Mouse (Mus musculus) kidney, adult 2 months (tissue): ENCODE results near the gene Gm49378. TPM values are rescaled to one million over a fixed set of nuclear protein-coding genes. Genes with fewer than 3 reads are reported as not detected.

Experiments
- DNase-seq: peaks from one replicate; pipeline ENCODE4 v3.0.0; 2021
- H3K27ac ChIP-seq: fragments of 200-500 bp; 2 replicates; pipeline ENCODE4 v1.5.1; 2012; ENCODE audit warnings: low read depth, low read length, control low read depth, inconsistent platforms; ENCODE audit not compliant: insufficient read depth
- H3K27me3 ChIP-seq: fragments of 200-500 bp; replicated peaks from 2 replicates; pipeline ENCODE4 v1.6.1; 2012; ENCODE audit warnings: mild to moderate bottlenecking, moderate library complexity, low read length, inconsistent platforms; ENCODE audit not compliant: control insufficient read depth, insufficient read depth
- H3K36me3 ChIP-seq: fragments of 200-500 bp; 2 replicates; pipeline ENCODE4 v1.6.1; 2012; ENCODE audit warnings: mild to moderate bottlenecking, moderate library complexity, low read length, inconsistent platforms; ENCODE audit not compliant: control insufficient read depth, insufficient read depth
- H3K4me1 ChIP-seq: fragments of 200-500 bp; 2 replicates; pipeline ENCODE4 v1.6.1; 2011; ENCODE audit warnings: low read length; ENCODE audit not compliant: control insufficient read depth, insufficient read depth
- H3K4me3 ChIP-seq: fragments of 200-500 bp; 2 replicates; pipeline ENCODE4 v1.5.1; 2011; ENCODE audit warnings: mild to moderate bottlenecking, low read depth, low read length, control low read depth; ENCODE audit not compliant: insufficient read depth
- CTCF ChIP-seq: fragments of 200-500 bp; conservative IDR thresholded peaks from 2 replicates; pipeline ENCODE4 v1.5.1; 2011; ENCODE audit warnings: low read depth, mild to moderate bottlenecking, control low read depth, low read length, moderate library complexity, mixed read lengths; ENCODE audit not compliant: insufficient read depth, insufficient read length
- POLR2A ChIP-seq: fragments of 200-500 bp; IDR thresholded peaks from one replicate; pipeline ENCODE4 v1.6.1; 2011; ENCODE audit warnings: low read depth, low read length, control low read depth
- WGBS: fragments of 180-500 bp; shearing (Covaris S2); methylation state at CpG from one replicate; pipeline ENCODE4 v1.1.7; 2018; 5-methylcytosine and 5-hydroxymethylcytosine counted together
- polyA plus RNA-seq: library from polyadenylated mRNA; depleted of rRNA; stranded (reverse); fragments of >200 nt; gene quantifications from 2 replicates; pipeline ENCODE4 v1.2.3, GENCODE M21; 2012

The Gm49378 gene
- polyA plus RNA-seq, 1 experiment = 3.2 TPM

GRCm38 (mm10) chr14:55634874-55635522 lies 2.7 kb downstream of the Gm49378 start:
- TF ChIP-seq CTCF (no peak), POLR2A (no peak)
- Histone ChIP-seq H3K4me1 (no peaks in the 10 kb centered on the region), H3K27me3 (no peaks in the 10 kb centered on the region), H3K36me3 (no peaks in the 10 kb centered on the region), H3K27ac (peak overlapping the region; percentile 2; the same call in 1 of the 2 replicates), H3K4me3 (peak overlapping the region; percentile 70)
- WGBS = 3% methylated on average over 23 of the region's 23 CpGs
- DNase-seq = peak; percentile 31

- peak; percentile 59 for DNase-seq
- Histone ChIP-seq H3K27me3 (no peaks in the 10 kb centered on the region), H3K36me3 (no peaks in the 10 kb centered on the region), H3K4me3 (no peak overlapping the region), H3K4me1 (no peaks in the 10 kb centered on the region), H3K27ac (no peak overlapping the region)
- WGBS = 43% methylated on average over 5 of the region's 5 CpGs
- TF ChIP-seq POLR2A (no peak), CTCF (peak; percentile 85)
Observed at GRCm38 (mm10) chr14:55629312-55629711, 8.4 kb downstream of the Gm49378 start.

- 83% methylated on average over 27 of the region's 27 CpGs for WGBS
- no peak for DNase-seq
- no peak overlapping the region for H3K27ac ChIP-seq
- H3K4me3 ChIP-seq = no peak overlapping the region
- H3K36me3 ChIP-seq = no peaks in the 10 kb centered on the region
- no peaks in the 10 kb centered on the region for H3K4me1 ChIP-seq
- H3K27me3 ChIP-seq = no peaks in the 10 kb centered on the region
- TF ChIP-seq POLR2A (no peak), CTCF (no peak)
Observed at GRCm38 (mm10) chr14:55628077-55628827, 9.4 kb downstream of the Gm49378 start.

- Histone ChIP-seq H3K4me1 (peaks cover 1% of the 10 kb centered on the region; the same call in 1 of the 2 replicates), H3K36me3 (no peaks in the 10 kb centered on the region), H3K27me3 (no peaks in the 10 kb centered on the region), H3K27ac (0 out of 2 replicates have a peak overlapping the region, but pooled peaks have one; percentile 16), H3K4me3 (peak overlapping the region; percentile 34; the same call in 1 of the 2 replicates)
- no peak for DNase-seq
- WGBS = 39% methylated on average over 22 of the region's 22 CpGs
- TF ChIP-seq CTCF (no peak), POLR2A (no peak)
Observed at GRCm38 (mm10) chr14:55618486-55619195, 19.1 kb downstream of the Gm49378 start.

GRCm38 (mm10) chr14:55617822-55618221 lies 19.9 kb downstream of the Gm49378 start, which contains the start of gene Rec8:
Gene Rec8 (plus strand): TSS chr14:55618037.
- no peaks in the 10 kb centered on the region for H3K36me3 ChIP-seq
- WGBS = 26% methylated on average over 21 of the region's 21 CpGs
- DNase-seq = peak; percentile 69
- TF ChIP-seq CTCF (no peak; the same call in 1 of the 2 replicates), POLR2A (no peak)
- peak within 1 kb of the TSS; percentile 34; the same call in 1 of the 2 replicates for H3K4me3 ChIP-seq
- H3K27me3 ChIP-seq = no peaks in the 10 kb centered on the region
- peak within 1 kb of the TSS; percentile 19; the same call in 1 of the 2 replicates for H3K27ac ChIP-seq
- H3K4me1 ChIP-seq = peaks cover 8% of the 10 kb centered on the region; the same call in 1 of the 2 replicates

- Histone ChIP-seq H3K4me3 (no peak overlapping the region), H3K27ac (no peak overlapping the region), H3K36me3 (no peaks in the 10 kb centered on the region), H3K4me1 (peaks cover 11% of the 10 kb centered on the region; the same call in 1 of the 2 replicates), H3K27me3 (no peaks in the 10 kb centered on the region)
- DNase-seq = no peak
- TF ChIP-seq POLR2A = no peak
- TF ChIP-seq CTCF = no peak
- 74% methylated on average over 2 of the region's 2 CpGs for WGBS
Observed at GRCm38 (mm10) chr14:55616844-55617243, 20.9 kb downstream of the Gm49378 start.
